Mouse (Mus musculus) forebrain, embryonic 12.5 days (tissue): ENCODE measurements around the gene Casd1. TPM values are rescaled to one million over a fixed set of nuclear protein-coding genes. Genes with fewer than 3 reads are reported as not detected.

Source experiments
- ATAC-seq: fragments of 200-750 bp; cut with Nextera tagmentation; 2 replicates; pipeline ENCODE4 v1.8.0; 2017; ENCODE audit warnings: moderate TSS enrichment; ENCODE audit not compliant: low FRiP score
- H3K27ac ChIP-seq: fragments of 300-500 bp; sonication (generic); 2 replicates; pipeline ENCODE4 v1.5.1; 2016; ENCODE audit warnings: mild to moderate bottlenecking
- H3K27me3 ChIP-seq: fragments of 300-500 bp; sonication (generic); 2 replicates; pipeline ENCODE4 v1.6.1; 2016; ENCODE audit warnings: mild to moderate bottlenecking
- H3K36me3 ChIP-seq: fragments of 300-500 bp; sonication (generic); replicated peaks from 2 replicates; pipeline ENCODE4 v1.6.1; 2016; ENCODE audit warnings: mild to moderate bottlenecking
- H3K4me1 ChIP-seq: fragments of 300-500 bp; sonication (generic); 2 replicates; pipeline ENCODE4 v1.6.1; 2016
- H3K4me2 ChIP-seq: fragments of 300-500 bp; sonication (generic); 2 replicates; pipeline ENCODE4 v1.6.1; 2016; ENCODE audit warnings: mild to moderate bottlenecking, moderate library complexity
- H3K4me3 ChIP-seq: fragments of 300-500 bp; sonication (generic); replicated peaks from 2 replicates; pipeline ENCODE4 v1.5.1; 2016; ENCODE audit warnings: mild to moderate bottlenecking
- H3K9ac ChIP-seq: fragments of 300-500 bp; sonication (generic); 2 replicates; pipeline ENCODE4 v1.6.1; 2016; ENCODE audit warnings: mild to moderate bottlenecking
- H3K9me3 ChIP-seq: fragments of 300-500 bp; sonication (generic); 2 replicates; pipeline ENCODE4 v1.6.1; 2016
- WGBS: fragments of 180-500 bp; shearing (Covaris S2); methylation state at CpG from one replicate; pipeline ENCODE4 v1.1.7; 2016; 5-methylcytosine and 5-hydroxymethylcytosine counted together
- polyA plus RNA-seq: library from polyadenylated mRNA; unstranded; fragments of >200 nt; fragmentation: Nextera tagmentation; extraction: Ambion mirVana; gene quantifications from 2 replicates; pipeline ENCODE4 v1.2.1, GENCODE M21; 2016

Gene Casd1
- 35.3 and 36.7 TPM in 2 replicates for polyA plus RNA-seq

DNA sequence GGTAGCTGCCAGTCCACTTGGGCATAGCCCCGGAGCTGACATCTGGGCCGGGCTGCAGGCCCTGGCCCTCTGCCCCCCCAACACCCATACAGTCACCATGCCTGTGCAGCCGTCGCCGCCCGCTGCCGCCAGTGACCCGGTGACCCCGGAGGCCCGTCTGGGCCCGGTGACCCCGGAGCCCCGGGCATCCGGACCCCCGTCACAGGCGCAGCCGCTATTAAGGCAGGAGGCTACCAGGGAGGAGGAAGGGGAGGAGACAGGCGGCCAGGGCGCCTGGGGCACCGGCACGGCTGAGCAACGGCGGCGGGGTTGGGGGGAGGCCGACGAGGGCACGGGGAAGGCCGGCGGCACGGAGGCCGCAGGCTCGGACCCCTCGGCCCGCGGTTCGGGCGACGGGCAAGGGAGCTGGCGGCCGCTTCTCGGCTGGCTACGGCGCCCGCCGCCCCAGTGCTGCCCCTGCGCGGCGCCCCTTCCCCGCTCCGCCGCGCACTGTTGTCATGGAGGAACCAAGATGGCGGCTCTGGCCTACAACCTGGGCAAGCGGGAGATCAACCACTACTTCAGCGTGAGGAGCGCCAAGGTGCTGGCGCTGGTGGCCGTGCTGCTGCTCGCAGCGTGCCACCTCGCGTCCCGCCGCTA lies at the start of gene Casd1:
Gene Casd1 (plus strand): TSS at position 182 of the 639 bp plus-strand sequence.
- Histone ChIP-seq H3K9ac (peak within 1 kb of the TSS; percentile 88), H3K4me3 (peak within 1 kb of the TSS; percentile 76), H3K27me3 (no peaks in the 10 kb centered on the region), H3K27ac (peak within 1 kb of the TSS; percentile 95), H3K9me3 (no peaks in the 10 kb centered on the region), H3K4me2 (peak within 1 kb of the TSS; percentile 72), H3K36me3 (no peaks in the 10 kb centered on the region), H3K4me1 (peaks cover 21% of the 10 kb centered on the region)
- peak; percentile 91 for ATAC-seq
- under 1% methylated on average over 49 of the region's 64 CpGs for WGBS

DNA sequence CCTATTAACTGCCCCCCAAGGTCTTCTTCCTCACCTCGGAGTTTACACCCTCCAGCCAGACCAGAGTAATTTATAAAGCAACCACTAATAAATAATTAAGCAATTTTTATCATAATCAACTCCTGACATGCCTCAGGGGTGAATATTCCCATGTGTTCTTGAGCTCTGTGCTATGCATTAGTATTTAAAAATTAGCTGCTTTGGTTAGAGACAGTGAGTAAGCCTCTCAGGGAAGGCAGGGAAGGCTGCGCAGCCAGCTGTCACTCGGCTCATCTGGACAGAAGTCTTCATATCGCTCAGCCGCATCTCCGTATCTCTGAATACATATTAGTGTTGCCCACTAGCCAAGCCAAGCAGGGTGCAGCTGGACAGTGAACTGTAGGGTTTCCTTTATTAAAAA lies 45.3 kb upstream of the Casd1 start:
- Histone ChIP-seq H3K27me3 (no peaks in the 10 kb centered on the region), H3K9me3 (no peaks in the 10 kb centered on the region), H3K4me1 (peaks cover 25% of the 10 kb centered on the region), H3K36me3 (no peaks in the 10 kb centered on the region), H3K9ac (no peak overlapping the region), H3K27ac (no peak overlapping the region), H3K4me3 (no peak overlapping the region), H3K4me2 (no peak overlapping the region)
- ATAC-seq: no peak; the same call in 1 of the 2 replicates
- 73% methylated on average over 6 of the region's 6 CpGs for WGBS

- no peak overlapping the region for H3K4me2 ChIP-seq
- WGBS: 84% methylated on average over 8 of the region's 8 CpGs
- no peaks in the 10 kb centered on the region for H3K9me3 ChIP-seq
- no peak overlapping the region for H3K27ac ChIP-seq
- ATAC-seq: no peak
- H3K36me3 ChIP-seq: no peaks in the 10 kb centered on the region
- H3K4me3 ChIP-seq: no peak overlapping the region
- H3K9ac ChIP-seq: no peak overlapping the region
- peaks cover 29% of the 10 kb centered on the region for H3K4me1 ChIP-seq
- H3K27me3 ChIP-seq: no peaks in the 10 kb centered on the region
Observed at GRCm38 (mm10) chr6:4557086-4557485, 43.6 kb upstream of the Casd1 start.

GRCm38 (mm10) chr6:4557678-4558077 lies 43.0 kb upstream of the Casd1 start:
- Histone ChIP-seq H3K27me3 (no peaks in the 10 kb centered on the region), H3K9ac (no peak overlapping the region), H3K4me1 (peaks cover 29% of the 10 kb centered on the region), H3K9me3 (no peaks in the 10 kb centered on the region), H3K4me3 (no peak overlapping the region), H3K27ac (no peak overlapping the region), H3K36me3 (no peaks in the 10 kb centered on the region), H3K4me2 (no peak overlapping the region)
- ATAC-seq: peak; percentile 55; the same call in 1 of the 2 replicates
- WGBS: 13% methylated on average over 7 of the region's 7 CpGs

- 21% methylated on average over 11 of the region's 11 CpGs for WGBS
- H3K27me3 ChIP-seq: no peaks in the 10 kb centered on the region
- H3K36me3 ChIP-seq: no peaks in the 10 kb centered on the region
- no peaks in the 10 kb centered on the region for H3K9me3 ChIP-seq
- no peak overlapping the region for H3K27ac ChIP-seq
- ATAC-seq: no peak; the same call in 1 of the 2 replicates
- no peak overlapping the region for H3K9ac ChIP-seq
- peaks cover 16% of the 10 kb centered on the region for H3K4me1 ChIP-seq
- no peak overlapping the region for H3K4me3 ChIP-seq
- no peak overlapping the region for H3K4me2 ChIP-seq
Observed at GRCm38 (mm10) chr6:4561156-4561555, 39.5 kb upstream of the Casd1 start.

DNA sequence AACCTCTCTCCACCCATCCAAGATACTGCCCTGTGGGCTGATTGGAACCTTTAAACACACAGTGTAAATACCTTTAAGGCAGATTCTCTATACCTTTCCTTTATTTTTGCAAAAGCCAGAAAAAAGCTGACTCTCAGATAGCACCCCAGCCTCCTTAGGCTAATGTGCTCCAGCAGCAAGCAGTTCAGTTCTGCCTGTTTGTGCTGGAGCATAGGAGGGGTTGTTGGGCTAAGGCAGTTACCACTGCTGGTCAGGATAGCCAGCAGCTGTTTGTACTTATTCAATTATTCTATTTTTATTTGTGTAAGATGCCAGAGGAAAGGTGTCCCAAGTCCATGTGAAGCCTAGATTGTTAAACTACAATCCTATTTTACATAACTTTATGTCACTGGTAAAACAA lies 39.0 kb upstream of the Casd1 start:
- Histone ChIP-seq H3K9me3 (no peaks in the 10 kb centered on the region), H3K4me3 (no peak overlapping the region), H3K4me1 (peaks cover 16% of the 10 kb centered on the region), H3K27me3 (no peaks in the 10 kb centered on the region), H3K9ac (no peak overlapping the region), H3K27ac (no peak overlapping the region), H3K36me3 (no peaks in the 10 kb centered on the region), H3K4me2 (no peak overlapping the region)
- ATAC-seq: no peak

- WGBS: 70% methylated on average over 1 of the region's 1 CpGs
- peaks cover 16% of the 10 kb centered on the region for H3K4me1 ChIP-seq
- no peak overlapping the region for H3K27ac ChIP-seq
- H3K9me3 ChIP-seq: no peaks in the 10 kb centered on the region
- no peak for ATAC-seq
- H3K9ac ChIP-seq: no peak overlapping the region
- no peaks in the 10 kb centered on the region for H3K36me3 ChIP-seq
- no peak overlapping the region for H3K4me3 ChIP-seq
- no peaks in the 10 kb centered on the region for H3K27me3 ChIP-seq
- H3K4me2 ChIP-seq: no peak overlapping the region
Observed at GRCm38 (mm10) chr6:4562401-4562800, 38.2 kb upstream of the Casd1 start.

GRCm38 (mm10) chr6:4563477-4563876 lies 37.2 kb upstream of the Casd1 start:
- no peak for ATAC-seq
- Histone ChIP-seq H3K4me2 (no peak overlapping the region), H3K9me3 (no peaks in the 10 kb centered on the region), H3K9ac (no peak overlapping the region), H3K4me3 (no peak overlapping the region), H3K27me3 (no peaks in the 10 kb centered on the region), H3K36me3 (no peaks in the 10 kb centered on the region), H3K4me1 (peaks cover 9% of the 10 kb centered on the region), H3K27ac (no peak overlapping the region)
- 84% methylated on average over 5 of the region's 5 CpGs for WGBS

DNA sequence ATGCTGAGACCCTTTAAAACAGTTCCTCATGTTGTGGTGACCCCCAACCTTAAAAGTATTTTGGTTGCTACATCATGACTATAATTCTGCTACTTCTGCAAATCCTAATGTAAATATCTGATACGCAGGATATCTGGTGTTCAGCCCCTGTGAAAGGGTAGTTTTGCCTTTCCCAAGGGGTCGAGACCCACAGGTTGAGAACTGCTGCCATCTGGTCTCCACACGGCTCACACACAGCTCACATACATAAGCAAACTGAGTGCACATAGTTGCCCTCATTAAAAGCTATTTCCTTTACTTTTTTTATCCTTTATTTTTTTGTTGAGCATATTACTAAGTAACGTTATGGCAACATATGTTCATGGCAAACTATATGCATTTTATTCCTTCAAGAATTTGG lies 30.2 kb upstream of the Casd1 start:
- no peaks in the 10 kb centered on the region for H3K9me3 ChIP-seq
- H3K9ac ChIP-seq: no peak overlapping the region
- WGBS: 78% methylated on average over 4 of the region's 4 CpGs
- no peak overlapping the region for H3K4me3 ChIP-seq
- H3K4me2 ChIP-seq: no peak overlapping the region
- H3K27me3 ChIP-seq: no peaks in the 10 kb centered on the region
- no peaks in the 10 kb centered on the region for H3K4me1 ChIP-seq
- ATAC-seq: no peak
- no peaks in the 10 kb centered on the region for H3K36me3 ChIP-seq
- H3K27ac ChIP-seq: no peak overlapping the region

- no peaks in the 10 kb centered on the region for H3K27me3 ChIP-seq
- H3K9ac ChIP-seq: no peak overlapping the region
- no peaks in the 10 kb centered on the region for H3K9me3 ChIP-seq
- no peak overlapping the region for H3K27ac ChIP-seq
- 83% methylated on average over 5 of the region's 5 CpGs for WGBS
- H3K36me3 ChIP-seq: no peaks in the 10 kb centered on the region
- H3K4me1 ChIP-seq: no peaks in the 10 kb centered on the region; the same call in 1 of the 2 replicates
- ATAC-seq: no peak
- H3K4me3 ChIP-seq: no peak overlapping the region
- H3K4me2 ChIP-seq: no peak overlapping the region
Observed at GRCm38 (mm10) chr6:4577756-4578155, 22.9 kb upstream of the Casd1 start.

- 89% methylated on average over 6 of the region's 6 CpGs for WGBS
- Histone ChIP-seq H3K36me3 (no peaks in the 10 kb centered on the region), H3K9me3 (no peaks in the 10 kb centered on the region)
Observed at GRCm38 (mm10) chr6:4578343-4578742, 22.3 kb upstream of the Casd1 start.

DNA sequence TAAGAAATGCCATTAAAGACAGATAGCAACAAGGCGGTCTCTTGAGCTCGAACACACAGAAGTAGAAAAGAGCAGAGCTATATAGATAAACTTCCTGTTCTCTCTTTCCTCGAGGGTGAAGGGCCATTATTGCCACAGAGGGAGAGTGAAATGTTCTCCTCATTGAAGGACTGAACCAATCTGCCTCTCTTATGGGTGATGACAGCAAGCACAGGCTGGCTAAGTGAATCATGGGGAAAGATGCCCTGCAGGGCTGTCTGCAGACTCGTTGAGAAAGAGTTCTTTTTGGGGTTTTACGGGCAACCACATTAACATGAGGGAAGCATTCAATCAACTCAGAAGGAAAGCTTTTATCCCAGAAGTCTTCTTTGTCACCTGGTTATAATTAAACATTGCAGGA lies 21.0 kb upstream of the Casd1 start:
- H3K4me1 ChIP-seq: peaks cover 4% of the 10 kb centered on the region; the same call in 1 of the 2 replicates
- H3K4me2 ChIP-seq: no peak overlapping the region
- H3K36me3 ChIP-seq: no peaks in the 10 kb centered on the region
- H3K9ac ChIP-seq: no peak overlapping the region
- no peaks in the 10 kb centered on the region for H3K9me3 ChIP-seq
- no peaks in the 10 kb centered on the region for H3K27me3 ChIP-seq
- H3K27ac ChIP-seq: no peak overlapping the region
- 66% methylated on average over 5 of the region's 5 CpGs for WGBS
- no peak overlapping the region for H3K4me3 ChIP-seq
- ATAC-seq: no peak

More at GRCm38 (mm10) chr6:4578343-4578742, 22.3 kb upstream of the Casd1 start:
- Histone ChIP-seq H3K27me3 (no peaks in the 10 kb centered on the region), H3K9ac (no peak overlapping the region), H3K4me3 (no peak overlapping the region), H3K4me1 (peaks cover 1% of the 10 kb centered on the region; the same call in 1 of the 2 replicates), H3K4me2 (no peak overlapping the region), H3K27ac (no peak overlapping the region)
- ATAC-seq: no peak

GRCm38 (mm10) chr6:4583485-4583884 lies 17.2 kb upstream of the Casd1 start:
- no peak overlapping the region for H3K27ac ChIP-seq
- WGBS: 23% methylated on average over 6 of the region's 6 CpGs
- 0 out of 2 replicates have a peak, but pooled peaks have one; percentile 64 for ATAC-seq

More at GRCm38 (mm10) chr6:4583485-4583884, 17.2 kb upstream of the Casd1 start:
- H3K4me2 ChIP-seq: no peak overlapping the region
- no peak overlapping the region for H3K4me3 ChIP-seq
- H3K9me3 ChIP-seq: no peaks in the 10 kb centered on the region
- H3K9ac ChIP-seq: no peak overlapping the region
- H3K4me1 ChIP-seq: peaks cover 4% of the 10 kb centered on the region; the same call in 1 of the 2 replicates
- no peaks in the 10 kb centered on the region for H3K27me3 ChIP-seq
- H3K36me3 ChIP-seq: no peaks in the 10 kb centered on the region
